Mouse (Mus musculus) adipocyte (in vitro differentiated cells): ENCODE data around the gene Git1.

Experiments used
- DNase-seq: peaks from one replicate; pipeline ENCODE4 v3.0.0-alpha.2; 2016; ENCODE audit warnings: low spot score

Git1 gene

GRCm38 (mm10) chr11:77493512-77494343 lies at the start of gene Git1:
TSS of gene Git1 (plus strand) at chr11:77493562.
- peak; percentile 49 for DNase-seq

- DNase-seq, result peak; percentile 95
Measured at GRCm38 (mm10) chr11:77444939-77445338, 48.4 kb upstream of the Git1 start.

- DNase-seq, result peak; percentile 88
Measured at GRCm38 (mm10) chr11:77446628-77447041, 46.7 kb upstream of the Git1 start.

- no peak for DNase-seq
Measured at GRCm38 (mm10) chr11:77449224-77449623, 44.1 kb upstream of the Git1 start.

GRCm38 (mm10) chr11:77451670-77452069 lies 41.7 kb upstream of the Git1 start:
- DNase-seq, result no peak

GRCm38 (mm10) chr11:77453388-77453787 lies 40.0 kb upstream of the Git1 start:
- DNase-seq, result no peak

GRCm38 (mm10) chr11:77455770-77456510 lies 37.4 kb upstream of the Git1 start:
- DNase-seq, result no peak

- peak; percentile 57 for DNase-seq
Measured at GRCm38 (mm10) chr11:77456866-77457265, 36.5 kb upstream of the Git1 start.

GRCm38 (mm10) chr11:77461856-77462255 lies 31.5 kb upstream of the Git1 start:
- DNase-seq, result no peak

GRCm38 (mm10) chr11:77462283-77463100 lies 30.9 kb upstream of the Git1 start, which contains the start of gene Coro6:
TSS of gene Coro6 (plus strand) at chr11:77462411.
- no peak for DNase-seq

- DNase-seq, result no peak
Measured at GRCm38 (mm10) chr11:77463101-77463445, 30.3 kb upstream of the Git1 start.

- no peak for DNase-seq
Measured at GRCm38 (mm10) chr11:77463786-77464185, 29.6 kb upstream of the Git1 start.

- DNase-seq, result peak; percentile 62
Measured at GRCm38 (mm10) chr11:77464684-77465083, 28.7 kb upstream of the Git1 start.

GRCm38 (mm10) chr11:77465111-77465510 lies 28.3 kb upstream of the Git1 start:
- DNase-seq, result no peak

- DNase-seq, result no peak
Measured at GRCm38 (mm10) chr11:77466544-77466943, 26.8 kb upstream of the Git1 start.

GRCm38 (mm10) chr11:77467157-77467556 lies 26.2 kb upstream of the Git1 start:
- DNase-seq, result no peak

- no peak for DNase-seq
Measured at GRCm38 (mm10) chr11:77467784-77468183, 25.6 kb upstream of the Git1 start.

- DNase-seq, result no peak
Measured at GRCm38 (mm10) chr11:77468397-77468796, 25.0 kb upstream of the Git1 start.

- DNase-seq, result no peak
Measured at GRCm38 (mm10) chr11:77471407-77471806, 22.0 kb upstream of the Git1 start.

- DNase-seq, result no peak
Measured at GRCm38 (mm10) chr11:77472775-77473174, 20.6 kb upstream of the Git1 start.

GRCm38 (mm10) chr11:77476216-77476615 lies 17.1 kb upstream of the Git1 start:
- DNase-seq, result no peak

- DNase-seq, result no peak
Measured at GRCm38 (mm10) chr11:77476895-77477294, 16.5 kb upstream of the Git1 start.
